Mouse (Mus musculus): ENCODE data around the gene Trim15. TPM values are rescaled to one million over a fixed set of nuclear protein-coding genes. Genes with fewer than 3 reads are reported as not detected.
A peak's percentile ranks its signal among the peaks of the same experiment; 100 is the strongest.

Gene Trim15
- total RNA-seq, 2 experiments from 2014 or later, result not detected

GRCm38 (mm10) chr17:36825525-36825924 lies 41.5 kb downstream of the Trim15 start:
- no peak for DNase-seq

GRCm38 (mm10) chr17:36824005-36824404 lies 43.0 kb downstream of the Trim15 start:
- DNase-seq, result peak; percentile 61

GRCm38 (mm10) chr17:36811871-36812270 lies 55.1 kb downstream of the Trim15 start, which contains the start of gene H2-M10.6:
H2-M10.6 (plus strand) TSS chr17:36812171.
- DNase-seq, result no peak

Other genes with a start within 250 kb of the Trim15 start
- not detected for gene H2-M9, start 224.5 kb downstream of the Trim15 start, total RNA-seq (2021)
- gene H2-M1, start 195.0 kb downstream of the Trim15 start, total RNA-seq (2021), result not detected
- gene H2-M10.5, start 94.3 kb downstream of the Trim15 start, total RNA-seq (2021), result not detected
- not detected for gene H2-M10.6, start 55.0 kb downstream of the Trim15 start, total RNA-seq (2021)
- gene Trim26, start 30.1 kb downstream of the Trim15 start, total RNA-seq (2021), result 10 to 100 TPM; 24.5 to 28.4 TPM
- 1 to 10 TPM in 1 of 2 experiments, under 1 TPM in 1; 0.57 to 1.8 TPM for gene Trim10, start 2.4 kb upstream of the Trim15 start, total RNA-seq (2021)
- gene Trim40, start 22.9 kb upstream of the Trim15 start, total RNA-seq (2021), result not detected
- gene Trim31, start 30.9 kb upstream of the Trim15 start, total RNA-seq (2021), result not detected
- under 1 TPM; 0.45 TPM for gene Rnf39, start 75.7 kb upstream of the Trim15 start, total RNA-seq (2021)
- 10 to 100 TPM; 56.0 to 61.3 TPM for gene Ppp1r11, start 84.5 kb upstream of the Trim15 start, total RNA-seq (2021)
- 10 to 100 TPM; 24.9 to 29.3 TPM for gene Znrd1, start 91.3 kb upstream of the Trim15 start, total RNA-seq (2021)
- 1 to 10 TPM; 7.2 to 7.3 TPM for gene Znrd1as, start 91.4 kb upstream of the Trim15 start, total RNA-seq (2021)
- not detected for gene 2410137M14Rik, start 114.0 kb upstream of the Trim15 start, total RNA-seq (2021)
- under 1 TPM; 0.29 to 0.43 TPM for gene H2-M5, start 122.3 kb upstream of the Trim15 start, total RNA-seq (2021)
- 10 to 100 TPM in 1 of 2 experiments, 1 to 10 TPM in 1; 9.7 to 14.5 TPM for gene Zfp57, start 134.0 kb upstream of the Trim15 start, total RNA-seq (2021)
- gene Mog, start 156.2 kb upstream of the Trim15 start, total RNA-seq (2021), result not detected
- gene Gabbr1, start 178.8 kb upstream of the Trim15 start, total RNA-seq (2021), result 10 to 100 TPM; 21.6 to 22.4 TPM
- not detected for gene Olfr90, start 221.3 kb upstream of the Trim15 start, total RNA-seq (2021)
- gene Olfr91, start 231.1 kb upstream of the Trim15 start, total RNA-seq (2021), result not detected